Mouse (Mus musculus): ENCODE measurements at regions not wholly inside any gene's neighbourhood (a gene's known extent, or its start where the extent isn't known, plus 50 kb on each side); places are given as distances from the start of the nearest gene placed in this dataset.
A peak's percentile ranks its signal among the peaks of the same experiment; 100 is the strongest.

DNA sequence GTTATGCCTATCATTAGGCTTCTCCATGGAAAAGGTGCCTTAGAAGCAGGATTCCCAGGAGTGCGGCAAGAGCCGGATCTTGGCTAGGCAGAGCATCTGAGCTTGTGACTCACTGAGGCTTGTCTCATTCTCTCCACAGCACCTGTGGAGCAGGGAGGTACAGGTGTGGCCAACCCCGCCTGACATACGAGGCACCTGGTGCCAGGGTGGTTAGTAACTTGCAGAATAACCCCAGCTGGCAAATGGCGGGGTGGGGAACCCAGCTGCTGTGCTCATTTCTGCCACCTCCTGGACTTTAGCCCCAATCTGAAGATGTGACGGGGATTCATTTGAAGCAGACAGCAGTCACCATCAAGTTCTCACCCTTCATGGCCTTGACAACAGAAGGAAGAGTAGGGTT, 96.2 kb downstream of the Pdgfra start:
- no peak for DNase-seq (ENCODE audit: low read depth)

DNA sequence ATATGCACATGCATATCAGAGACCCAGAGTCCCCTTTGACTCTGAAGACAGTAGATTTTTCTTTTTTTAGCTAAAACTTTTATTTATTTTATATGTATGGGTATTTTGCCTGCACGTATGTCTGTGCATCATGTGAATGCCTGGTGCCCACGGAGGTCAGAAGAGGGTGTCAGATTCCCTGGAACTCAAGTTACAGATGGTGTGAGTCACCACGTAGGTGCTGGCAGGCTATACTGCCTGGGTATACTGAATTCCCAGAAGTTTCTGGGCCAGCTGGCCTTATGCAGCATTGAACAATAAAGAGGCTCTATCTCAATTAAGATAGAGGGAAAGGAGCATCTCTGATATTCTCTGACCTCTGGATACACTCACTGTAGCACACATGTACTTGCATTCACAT, 97.6 kb downstream of the Pdgfra start:
- DNase-seq (ENCODE audit: low read depth): no peak

DNA sequence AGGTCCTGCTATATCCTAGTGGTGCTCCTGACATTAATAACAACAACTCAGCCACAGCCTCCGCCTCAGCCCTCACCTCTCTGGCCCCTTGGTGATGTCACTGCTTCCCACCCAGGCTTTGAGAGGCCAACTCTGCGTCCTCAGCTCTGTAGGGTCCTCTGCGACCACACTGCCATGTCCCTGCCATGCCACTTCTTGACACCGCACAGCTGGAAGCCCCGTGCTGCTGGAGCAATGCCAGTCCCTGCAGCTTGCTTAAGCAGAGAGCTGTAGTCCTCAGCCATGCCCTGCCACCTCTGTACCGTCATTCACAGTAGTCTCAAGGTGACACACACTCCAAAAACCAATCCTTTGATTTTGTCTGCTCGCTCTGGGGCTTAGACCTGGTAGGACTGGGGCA, 101.3 kb downstream of the Pdgfra start:
- no peak for DNase-seq (ENCODE audit: low read depth)

DNA sequence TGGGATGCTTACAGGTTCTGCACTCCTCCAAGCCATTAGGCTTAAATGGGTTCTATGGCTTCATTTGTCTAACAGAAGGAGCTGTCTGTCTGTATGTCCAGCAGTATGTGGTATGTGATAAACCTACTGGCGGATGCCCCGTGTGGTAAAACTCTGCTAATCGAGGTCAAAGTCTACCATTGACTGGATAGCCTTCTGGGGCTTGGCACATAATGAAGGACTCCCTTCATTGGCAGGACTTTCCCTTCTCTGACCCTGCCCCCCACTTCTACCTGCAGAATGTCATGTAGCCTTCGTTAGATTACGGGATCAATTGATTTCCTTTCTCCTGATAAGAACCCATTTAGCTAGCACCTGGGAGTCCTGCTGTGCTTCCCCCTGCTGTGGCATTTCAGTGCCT, 101.7 kb downstream of the Pdgfra start:
- no peak for DNase-seq (ENCODE audit: low read depth)

DNA sequence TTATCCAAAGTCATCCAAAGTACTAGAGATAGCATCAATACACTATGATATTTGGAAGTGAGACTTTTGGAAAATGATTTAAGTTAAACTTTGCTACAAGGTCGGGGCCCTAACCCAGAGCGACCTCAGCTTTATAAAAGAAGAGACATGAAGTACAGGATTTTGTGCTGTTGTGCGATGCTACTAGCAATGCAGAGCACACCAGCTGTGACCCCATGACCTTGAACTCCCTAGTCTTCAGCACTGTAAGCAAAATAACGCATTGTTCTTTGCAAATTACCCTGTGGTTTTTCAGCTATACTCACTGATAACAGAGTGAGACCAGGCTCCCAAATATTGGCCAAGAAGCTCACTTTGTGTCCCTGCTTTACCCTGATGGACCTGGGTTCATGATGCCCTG, 104.1 kb downstream of the Pdgfra start:
- DNase-seq (ENCODE audit: low read depth): no peak

DNA sequence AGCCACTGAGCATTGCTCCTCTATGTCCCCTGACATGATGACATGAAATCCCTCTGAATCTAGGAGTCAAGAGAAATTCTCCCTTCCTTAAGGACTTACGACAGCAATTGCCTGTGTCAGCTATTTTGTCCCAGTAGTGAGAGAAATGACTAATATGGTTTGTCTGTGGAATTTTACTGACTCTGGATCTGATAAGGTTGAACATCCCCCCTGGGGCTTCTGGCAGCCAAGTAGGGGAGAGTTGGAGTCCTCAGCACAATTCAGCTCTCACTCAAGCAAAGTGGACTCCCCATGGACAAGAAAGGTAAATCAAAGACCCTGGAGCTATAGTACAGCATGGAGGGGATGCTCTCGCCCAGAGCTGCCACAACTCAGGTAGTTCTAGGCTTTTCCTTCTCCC, 105.0 kb downstream of the Pdgfra start:
- no peak for DNase-seq (ENCODE audit: low read depth)

DNA sequence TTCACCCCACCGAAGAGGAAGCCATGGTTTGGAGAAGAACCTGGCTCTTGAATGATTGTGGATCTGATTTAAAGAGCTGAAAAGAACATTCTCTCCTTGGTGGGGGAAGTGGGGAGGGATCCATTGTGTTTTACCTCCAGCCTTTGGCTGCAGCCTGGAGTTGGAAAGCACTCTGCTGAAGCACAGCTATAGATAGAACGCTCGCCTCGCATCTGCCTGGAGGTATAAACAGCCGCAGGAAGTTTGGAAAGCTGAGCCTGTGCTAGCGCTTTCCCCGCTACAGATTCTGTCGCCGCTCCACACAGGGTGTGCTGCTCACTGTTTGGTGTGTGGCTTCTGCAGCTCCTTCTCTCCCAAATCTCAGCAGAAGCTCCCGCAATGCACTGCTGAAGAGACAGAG, 108.2 kb downstream of the Pdgfra start:
- DNase-seq (ENCODE audit: low read depth): no peak

DNA sequence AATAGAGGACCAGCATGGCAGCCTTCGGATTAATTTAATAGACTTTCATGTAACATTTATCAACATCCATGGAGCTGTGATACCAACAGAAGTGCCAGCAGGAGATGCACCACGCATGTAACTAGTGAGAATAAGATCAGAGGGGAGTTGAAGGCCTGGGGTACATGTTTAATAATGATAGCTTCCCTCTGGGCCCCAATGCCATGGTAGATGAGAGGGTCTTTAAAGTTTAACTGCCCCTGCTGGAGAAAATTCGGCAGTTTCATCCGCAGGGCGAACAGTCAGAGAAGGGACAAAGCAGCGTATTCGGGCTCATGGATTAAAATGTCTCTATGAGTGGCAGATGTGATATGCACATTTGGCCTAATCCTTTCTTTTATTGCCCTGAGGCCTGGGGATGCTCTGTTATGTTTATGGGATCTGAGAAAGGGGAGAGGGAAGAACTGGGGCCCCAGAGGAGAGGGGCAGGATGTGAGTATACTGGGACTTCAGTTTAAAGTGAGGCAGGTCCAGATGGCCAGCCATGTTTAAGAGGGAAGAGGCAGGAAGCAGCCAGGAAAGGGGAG, 114.1 kb downstream of the Pdgfra start:
- DNase-seq (ENCODE audit: low read depth): no peak

DNA sequence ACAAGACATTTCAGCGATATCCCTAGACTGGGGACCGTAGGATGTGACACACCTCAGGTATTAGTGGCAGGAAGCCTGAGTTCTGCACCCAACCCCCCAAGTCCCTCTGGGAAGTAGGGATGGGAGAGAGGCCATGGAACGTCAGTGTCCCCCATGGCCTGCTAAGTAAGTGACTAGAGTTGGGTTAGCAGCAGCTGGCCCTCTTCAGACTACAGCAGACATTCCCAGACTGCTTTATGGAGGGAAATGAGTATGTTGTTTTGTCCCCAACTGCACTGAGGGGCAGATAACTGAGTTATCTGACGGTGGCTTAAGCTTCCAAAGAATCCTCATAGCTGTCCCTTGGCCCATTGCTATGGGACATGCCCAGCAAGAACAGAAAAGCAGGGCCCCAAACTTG, 114.8 kb downstream of the Pdgfra start:
- no peak for DNase-seq (ENCODE audit: low read depth)

DNA sequence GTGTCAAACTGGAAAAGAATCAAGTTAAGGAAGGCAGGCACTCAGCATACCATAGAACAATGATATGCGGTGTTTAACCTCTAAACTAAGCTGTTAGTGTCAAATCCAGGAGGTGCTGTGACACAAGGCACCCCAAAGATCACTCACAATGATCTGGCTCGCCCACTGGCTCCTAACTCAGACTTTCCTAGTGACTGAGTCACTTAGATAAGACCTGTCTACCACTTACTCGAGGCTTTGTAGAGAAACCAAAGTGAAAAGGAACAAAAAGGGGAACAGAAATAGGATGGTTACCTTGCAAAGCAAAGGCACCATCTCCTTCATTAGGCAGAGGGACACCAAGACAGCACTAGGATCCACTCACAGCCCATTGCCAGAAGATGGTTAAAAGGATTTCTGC, 115.7 kb downstream of the Pdgfra start:
- DNase-seq (ENCODE audit: low read depth): no peak

DNA sequence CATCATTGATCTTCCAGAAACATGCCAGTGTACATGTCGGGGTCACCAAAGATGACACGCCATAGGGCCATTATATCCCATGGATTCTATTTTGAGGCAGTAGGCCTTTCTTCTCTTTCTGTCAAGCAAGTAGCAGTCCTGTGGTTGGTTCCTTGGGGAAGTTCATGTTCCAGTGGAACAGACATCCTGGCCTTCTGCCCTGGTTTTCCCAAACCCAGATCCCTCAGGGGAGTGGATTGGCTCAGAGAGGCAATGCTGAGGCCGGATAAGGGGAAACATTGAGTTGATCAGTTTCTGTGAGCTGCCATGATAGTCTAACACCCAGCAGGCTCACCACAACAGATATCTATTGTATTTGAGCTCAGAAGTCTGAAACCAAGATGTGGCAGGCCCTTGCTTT, 125.9 kb downstream of the Pdgfra start:
- DNase-seq (ENCODE audit: low read depth): no peak

DNA sequence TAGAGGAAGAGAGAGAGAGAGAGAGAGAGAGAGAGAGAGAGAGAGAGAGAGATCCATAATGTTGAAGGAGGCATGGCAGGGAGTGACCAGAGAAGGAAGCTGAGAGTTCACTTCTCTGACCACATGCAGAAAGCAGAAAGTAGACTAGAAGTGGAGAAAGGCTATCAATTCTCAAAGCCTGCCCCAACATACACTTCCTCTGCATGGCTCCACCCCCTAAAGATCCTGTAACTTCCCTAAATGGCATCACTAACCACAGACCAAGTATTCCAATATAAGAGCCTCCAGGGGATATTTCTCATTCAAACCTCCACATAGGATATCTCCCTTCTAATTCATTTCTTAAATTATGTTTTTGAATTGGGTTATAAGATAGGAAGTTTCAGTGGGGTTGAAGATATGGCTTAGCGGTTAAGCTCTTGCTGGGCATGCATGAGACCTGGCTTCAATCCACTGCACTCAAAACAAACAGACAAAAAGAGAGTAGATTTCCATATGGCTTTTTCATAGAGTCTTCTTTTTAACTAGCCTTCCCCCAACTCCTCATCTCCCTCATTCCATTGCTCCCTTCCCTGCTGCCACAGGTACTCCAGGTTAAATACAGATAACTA, 127.6 kb downstream of the Pdgfra start:
- no peak for DNase-seq (ENCODE audit: low read depth)

DNA sequence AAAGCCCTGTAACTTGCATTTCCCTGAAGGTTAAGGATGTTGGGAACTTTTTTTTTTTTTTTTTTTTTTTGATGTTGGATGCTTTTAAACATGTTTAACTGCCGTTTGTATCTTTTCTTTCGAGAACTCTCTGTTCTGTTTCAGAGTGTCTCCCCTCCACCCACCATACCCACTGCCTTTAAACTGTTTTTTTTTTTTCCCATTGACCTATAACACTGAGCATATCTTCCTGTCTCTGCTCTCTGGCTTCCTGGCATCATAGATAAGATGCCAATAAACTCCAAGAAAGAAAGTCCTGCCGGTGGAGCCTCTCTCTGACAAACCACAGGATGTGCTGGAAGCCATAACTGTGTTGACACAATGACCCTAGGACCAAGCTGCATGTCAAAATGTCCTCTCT, 128.6 kb downstream of the Pdgfra start:
- no peak for DNase-seq (ENCODE audit: low read depth)

DNA sequence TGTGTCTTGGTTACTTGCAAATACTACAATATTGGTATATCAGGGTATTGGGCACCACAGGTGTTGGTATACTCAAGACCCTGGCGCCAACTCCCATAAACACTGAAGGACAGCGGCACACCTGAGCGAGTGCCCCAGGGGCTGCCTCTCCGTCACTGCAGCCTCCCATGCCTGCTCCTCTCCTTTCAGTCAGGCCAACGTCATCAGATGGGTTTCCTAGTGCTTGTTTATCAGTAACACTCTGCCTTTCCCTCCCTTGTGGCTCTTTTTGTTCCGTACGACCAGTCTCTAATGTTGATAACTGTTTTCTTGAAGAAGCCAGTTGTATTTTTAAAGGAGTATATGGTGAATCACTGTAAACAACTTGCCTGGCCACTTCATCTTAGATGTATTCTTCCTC, 129.4 kb downstream of the Pdgfra start:
- no peak for DNase-seq (ENCODE audit: low read depth)

DNA sequence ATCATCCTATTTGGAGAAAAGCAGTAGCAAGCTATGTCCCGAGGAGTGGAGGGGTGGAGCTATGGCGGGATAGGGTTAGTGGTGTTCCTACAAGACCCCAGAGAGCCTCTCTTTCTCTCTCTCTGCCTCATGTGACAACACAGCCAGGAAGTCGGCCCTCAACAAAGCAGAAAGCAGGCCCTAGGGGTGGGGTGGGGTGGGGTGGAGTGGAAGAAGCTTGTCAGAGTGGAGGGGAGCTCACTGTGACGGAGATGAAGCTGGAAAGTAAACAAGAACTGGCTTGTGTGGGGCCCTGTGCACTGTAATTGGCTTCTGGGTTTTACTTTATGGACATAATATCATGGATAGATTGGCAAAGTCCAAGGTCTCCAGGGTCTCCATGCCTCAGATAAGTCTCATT, 130.5 kb downstream of the Pdgfra start:
- no peak for DNase-seq (ENCODE audit: low read depth)

DNA sequence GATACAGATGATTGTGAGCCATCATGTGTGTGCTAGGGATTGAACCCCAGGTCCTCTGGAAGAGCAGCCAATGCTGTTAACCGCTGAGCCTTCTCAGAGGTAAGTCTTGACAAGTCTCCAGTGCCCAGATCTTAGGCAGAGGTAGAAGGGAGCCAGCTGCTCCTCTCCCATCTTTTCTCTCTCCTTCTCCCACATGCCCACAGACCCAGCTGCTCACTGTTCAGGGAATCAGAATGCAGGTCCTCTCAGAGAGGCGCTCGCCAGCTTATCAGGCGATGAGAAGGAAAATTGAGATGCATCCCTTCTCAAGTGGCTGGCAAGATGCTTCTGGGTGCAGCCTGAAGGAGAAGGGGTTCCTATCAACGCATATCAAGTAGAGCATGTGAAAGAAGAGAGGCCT, 131.7 kb downstream of the Pdgfra start:
- no peak for DNase-seq (ENCODE audit: low read depth)

DNA sequence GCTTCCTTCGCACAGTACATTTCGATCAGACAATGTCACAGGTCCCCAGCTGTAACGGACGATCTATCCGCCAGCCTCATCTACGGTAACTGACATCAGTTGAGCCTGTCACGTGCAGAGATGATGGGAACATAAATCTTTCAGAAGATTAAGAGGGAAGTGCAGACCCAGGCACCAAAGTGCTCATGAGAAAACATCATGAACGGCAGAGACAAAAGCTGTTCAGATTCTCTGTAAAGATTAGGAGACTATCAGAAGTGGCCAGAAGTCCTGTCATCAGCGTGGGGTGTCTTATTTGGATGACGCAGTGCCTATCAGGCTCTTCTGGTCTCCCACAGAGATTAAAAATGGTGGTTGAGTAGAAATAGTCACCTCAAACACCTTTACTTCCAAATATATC, 133.9 kb downstream of the Pdgfra start:
- DNase-seq (ENCODE audit: low read depth): no peak

DNA sequence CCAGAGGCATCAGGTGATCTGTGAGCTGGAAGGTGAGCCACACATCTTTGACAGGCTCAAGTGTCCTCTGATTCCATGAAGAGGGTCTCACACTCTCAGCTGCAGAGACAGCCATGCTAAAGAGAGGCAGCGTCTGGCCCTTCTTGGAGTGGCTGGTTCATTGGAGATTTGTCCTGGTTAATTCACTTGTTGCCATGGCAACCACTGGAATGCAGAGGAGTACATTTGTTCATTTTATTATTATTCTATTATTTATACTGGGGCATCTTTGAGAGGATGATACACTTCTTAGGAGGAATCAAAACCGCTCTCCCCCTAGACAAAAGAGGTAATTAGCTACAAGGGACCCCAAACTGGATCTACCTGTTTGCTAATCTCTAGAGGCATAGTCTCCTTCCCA, 143.6 kb downstream of the Pdgfra start:
- DNase-seq (ENCODE audit: low read depth): no peak

DNA sequence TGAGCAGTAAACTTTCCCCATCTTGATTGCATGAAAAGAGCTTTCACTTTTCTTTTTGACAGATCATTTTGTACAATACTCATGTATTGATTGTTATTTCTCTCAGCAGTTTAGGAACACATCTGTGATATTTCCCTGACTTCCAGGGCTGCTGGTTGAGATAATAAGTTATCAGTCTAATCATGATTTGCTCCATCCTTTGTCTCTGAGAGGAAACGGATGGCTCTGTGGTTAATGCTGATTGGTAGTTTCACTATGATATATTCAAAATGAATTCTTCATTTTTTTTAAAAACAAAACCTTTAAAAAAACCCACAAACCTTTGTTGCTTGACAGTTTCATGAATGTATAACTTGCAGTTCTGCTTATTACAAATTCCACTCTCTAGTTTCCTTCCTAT, 160.8 kb downstream of the Pdgfra start:
- peak; percentile 30 for DNase-seq (ENCODE audit: low read depth)

DNA sequence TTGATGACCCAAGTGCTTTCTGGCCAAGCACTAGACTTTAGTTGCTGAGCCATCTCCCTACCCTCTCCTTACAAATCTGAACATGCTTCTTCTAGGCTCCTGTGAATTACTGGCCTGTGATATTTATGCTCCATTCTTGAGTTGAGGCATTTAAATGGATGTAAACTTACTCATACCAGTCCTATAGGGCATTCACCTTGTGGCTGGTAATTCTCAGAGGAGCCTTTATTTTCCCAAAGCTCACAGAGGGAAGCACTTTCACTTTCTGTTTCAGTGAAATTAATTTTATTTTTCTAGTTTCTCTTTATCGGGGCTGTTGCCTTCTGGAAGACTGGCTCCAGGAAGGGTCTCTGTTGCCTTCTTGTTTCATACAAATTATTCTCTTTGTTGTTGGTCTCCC, 163.9 kb downstream of the Pdgfra start:
- peak; percentile 37 for DNase-seq (ENCODE audit: low read depth)

DNA sequence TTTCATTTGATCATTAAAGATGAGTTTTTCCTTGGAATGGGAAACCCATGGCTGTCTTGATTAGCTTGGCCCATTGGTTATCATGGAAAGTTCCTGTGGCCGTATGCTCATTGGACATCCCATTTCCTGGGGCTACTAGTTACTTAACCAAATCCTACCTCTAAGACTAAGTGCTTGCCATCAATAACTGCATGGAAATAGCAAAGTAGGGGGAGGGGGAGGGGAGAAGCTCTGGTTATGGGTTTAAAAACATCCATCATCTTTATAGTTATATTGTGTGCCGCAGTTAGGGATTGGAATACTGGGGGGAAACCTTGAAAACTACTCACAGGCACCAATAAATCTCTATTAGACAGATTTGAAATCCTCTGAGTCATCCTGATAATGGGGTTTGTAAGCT, 168.4 kb downstream of the Pdgfra start:
- no peak for DNase-seq (ENCODE audit: low read depth)

DNA sequence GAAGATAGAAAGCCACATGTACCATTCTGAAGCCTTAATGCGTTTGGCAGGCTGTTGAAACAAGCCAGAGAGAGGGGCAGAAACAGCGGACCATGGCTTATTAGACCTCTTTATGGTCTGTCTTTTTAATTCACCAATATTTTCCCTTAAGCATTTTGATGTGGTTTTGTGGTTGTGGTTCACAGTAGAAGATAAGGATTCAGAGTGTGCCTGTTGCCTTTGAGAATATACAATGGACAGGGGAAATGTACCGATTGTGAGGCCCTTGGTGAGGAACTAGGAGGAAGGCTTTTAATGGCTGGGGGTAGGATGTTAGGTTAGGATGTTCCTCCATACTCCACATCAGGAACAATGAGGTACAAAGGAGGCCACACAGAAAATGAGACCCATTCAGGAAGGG, 182.0 kb downstream of the Pdgfra start:
- DNase-seq (ENCODE audit: low read depth): no peak

DNA sequence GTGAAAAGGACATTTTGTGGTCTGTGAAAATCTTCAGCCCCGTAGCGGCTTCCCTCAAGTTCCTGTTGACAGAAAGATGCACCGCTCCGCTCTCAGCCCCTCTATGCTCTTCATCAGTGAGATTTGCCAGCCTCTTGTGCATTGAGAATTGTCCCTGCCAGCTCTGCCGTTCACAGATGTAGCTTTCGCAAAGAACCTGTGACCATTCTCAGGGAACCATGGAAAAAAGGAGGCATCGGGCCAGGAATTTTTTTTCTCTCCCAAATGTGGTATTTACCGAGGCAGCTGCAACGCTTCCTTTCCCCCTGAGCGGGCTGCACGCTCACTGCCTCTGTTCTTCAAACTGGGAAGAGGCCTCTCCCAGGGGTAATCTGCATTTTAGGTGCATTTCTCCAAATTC, 184.4 kb downstream of the Pdgfra start:
- no peak for DNase-seq (ENCODE audit: low read depth)

DNA sequence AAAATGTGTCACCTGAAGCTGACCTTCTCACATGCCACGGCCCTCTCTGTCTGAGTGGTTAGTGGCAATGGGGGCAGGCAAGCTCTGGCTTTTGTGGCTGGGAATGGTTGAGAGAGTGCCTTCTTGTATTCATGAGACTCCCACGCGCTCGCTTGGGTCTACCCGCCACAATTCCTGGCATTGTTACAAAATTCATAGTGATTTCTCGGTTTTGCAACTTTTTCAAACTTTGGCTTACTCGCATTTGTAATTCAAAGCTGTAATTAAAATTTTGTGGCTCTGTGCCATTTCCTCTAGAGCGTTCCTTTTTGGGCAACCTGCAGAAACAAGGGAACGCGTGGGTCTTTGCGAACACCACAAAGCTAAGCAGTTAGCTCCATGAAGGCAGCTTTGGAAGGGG, 186.3 kb downstream of the Pdgfra start:
- DNase-seq (ENCODE audit: low read depth): no peak

DNA sequence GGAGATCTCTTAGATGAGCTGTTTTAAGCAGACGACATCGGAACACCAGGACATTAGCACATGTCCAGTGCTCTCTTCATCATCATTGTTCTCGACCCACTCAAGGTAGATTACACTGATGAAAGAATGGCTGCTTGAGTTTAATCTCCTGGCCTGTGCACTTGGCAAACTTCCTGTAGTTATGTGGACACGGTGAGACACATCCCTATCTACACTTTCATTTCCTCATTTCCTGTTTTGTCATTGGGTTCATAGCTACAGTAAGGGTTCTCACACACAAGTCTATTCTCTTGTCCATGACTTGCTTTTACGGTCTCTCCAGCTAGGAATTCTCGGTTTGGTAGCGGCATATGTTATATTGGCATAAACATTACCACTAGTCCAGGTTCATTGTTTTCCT, 190.5 kb downstream of the Pdgfra start:
- DNase-seq (ENCODE audit: low read depth): no peak

All from induced T-regulatory cell, adult 2 months (primary cell).